Mouse (Mus musculus): ENCODE measurements around the gene Asb11. TPM values are rescaled to one million over a fixed set of nuclear protein-coding genes. Genes with fewer than 3 reads are reported as not detected.

Asb11 gene
- polyA plus RNA-seq, 1 experiment = not detected

DNA sequence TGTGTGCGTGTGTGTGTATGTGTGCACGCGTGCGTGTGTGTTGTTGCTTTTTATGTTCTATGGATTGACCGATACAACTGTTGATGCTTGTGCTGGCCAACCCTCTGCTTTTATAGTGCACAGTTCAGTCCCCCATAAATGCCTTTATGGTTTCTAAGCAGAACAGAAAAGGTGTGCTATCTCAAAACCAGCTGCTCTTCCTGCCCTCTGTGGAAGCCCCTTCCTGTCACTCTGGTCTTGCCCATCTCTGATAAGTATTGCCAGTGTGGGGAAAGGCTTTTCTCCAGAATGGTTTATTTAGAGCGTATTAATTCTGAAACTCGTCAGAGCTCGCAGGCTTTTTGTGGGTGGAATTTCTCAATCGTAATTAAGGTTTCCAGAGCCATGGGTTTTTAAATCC lies 4.1 kb upstream of the Asb11 start:
- no peak overlapping the region for H3K27ac ChIP-seq (ENCODE audit: insufficient read depth, low read length)
- H3K36me3 ChIP-seq (ENCODE audit: control insufficient read depth, insufficient read depth, low read length, poor library complexity, severe bottlenecking) = peaks cover 2% of the 10 kb centered on the region; the same call in 1 of the 2 replicates
- no peak for TF ChIP-seq POLR2A (IDR thresholded peaks at IDR 0.05; ENCODE audit: insufficient read depth, low read length)
- TF ChIP-seq CTCF (IDR thresholded peaks at IDR 0.05; ENCODE audit: low read depth, low read length) = no peak
- TF ChIP-seq EP300 (IDR thresholded peaks at IDR 0.05; ENCODE audit: insufficient read depth, low read depth, low read length) = no peak

DNA sequence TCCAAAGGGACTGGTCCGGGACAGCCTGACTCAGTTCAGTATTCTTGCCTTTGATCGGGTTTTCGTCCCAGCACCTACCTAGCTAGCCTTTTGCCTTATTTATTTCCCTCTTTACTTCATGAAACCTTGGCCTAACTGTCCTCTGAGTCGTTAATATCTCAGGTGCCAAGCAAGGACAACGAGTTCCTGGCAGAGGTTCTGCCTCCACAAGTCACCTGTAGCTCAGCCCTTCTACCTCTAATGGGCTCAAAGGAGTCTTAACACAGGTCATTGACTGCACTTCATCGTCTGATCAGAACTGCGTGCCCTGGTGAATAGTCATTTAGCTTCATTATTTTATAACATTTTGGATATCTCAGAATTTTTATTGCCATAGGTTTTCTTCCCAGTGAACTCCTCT lies 2.7 kb downstream of the Asb11 start:
- H3K4me1 ChIP-seq (ENCODE audit: control insufficient read depth, insufficient read depth, low read length) = no peaks in the 10 kb centered on the region
- H3K27ac ChIP-seq (ENCODE audit: insufficient read depth, low read length) = no peak overlapping the region
- no peaks in the 10 kb centered on the region for H3K27me3 ChIP-seq (ENCODE audit: control insufficient read depth, insufficient read depth, low read length, poor library complexity, severe bottlenecking)
- H3K9me3 ChIP-seq (replicated peaks; ENCODE audit: control insufficient read depth, insufficient read depth, low read length, poor library complexity, severe bottlenecking) = no peaks in the 10 kb centered on the region
- H3K4me3 ChIP-seq (ENCODE audit: low read depth, low read length) = no peak overlapping the region
- no peaks in the 10 kb centered on the region for H3K36me3 ChIP-seq (ENCODE audit: control insufficient read depth, insufficient read depth, low read length, poor library complexity, severe bottlenecking)
- H3K9ac ChIP-seq (ENCODE audit: low read depth, poor library complexity, severe bottlenecking) = no peak overlapping the region
- no peak for TF ChIP-seq EP300 (IDR thresholded peaks at IDR 0.05; ENCODE audit: insufficient read depth, low read depth, low read length)
- TF ChIP-seq CTCF (IDR thresholded peaks at IDR 0.05; ENCODE audit: low read depth, low read length) = no peak
- no peak for TF ChIP-seq POLR2A (IDR thresholded peaks at IDR 0.05; ENCODE audit: insufficient read depth, low read length)

More for the DNA sequence above, 4.1 kb upstream of the Asb11 start:
- no peak overlapping the region for H3K9ac ChIP-seq (ENCODE audit: low read depth, poor library complexity, severe bottlenecking)
- no peak overlapping the region for H3K4me3 ChIP-seq (ENCODE audit: low read depth, low read length)
- no peaks in the 10 kb centered on the region for H3K9me3 ChIP-seq (replicated peaks; ENCODE audit: control insufficient read depth, insufficient read depth, low read length, poor library complexity, severe bottlenecking)
- no peaks in the 10 kb centered on the region for H3K4me1 ChIP-seq (ENCODE audit: control insufficient read depth, insufficient read depth, low read length)
- no peaks in the 10 kb centered on the region for H3K27me3 ChIP-seq (ENCODE audit: control insufficient read depth, insufficient read depth, low read length, poor library complexity, severe bottlenecking)

- Histone ChIP-seq H3K9ac (ENCODE audit: low read depth, poor library complexity, severe bottlenecking) (no peak overlapping the region), H3K27ac (ENCODE audit: insufficient read depth, low read length) (no peak overlapping the region), H3K4me3 (ENCODE audit: low read depth, low read length) (no peak overlapping the region), H3K27me3 (ENCODE audit: control insufficient read depth, insufficient read depth, low read length, poor library complexity, severe bottlenecking) (no peaks in the 10 kb centered on the region), H3K9me3 (replicated peaks; ENCODE audit: control insufficient read depth, insufficient read depth, low read length, poor library complexity, severe bottlenecking) (no peaks in the 10 kb centered on the region), H3K4me1 (ENCODE audit: control insufficient read depth, insufficient read depth, low read length) (no peaks in the 10 kb centered on the region), H3K36me3 (ENCODE audit: control insufficient read depth, insufficient read depth, low read length, poor library complexity, severe bottlenecking) (no peaks in the 10 kb centered on the region)
- TF ChIP-seq CTCF (IDR thresholded peaks at IDR 0.05; ENCODE audit: low read depth, low read length) (no peak), POLR2A (IDR thresholded peaks at IDR 0.05; ENCODE audit: insufficient read depth, low read length) (no peak), EP300 (IDR thresholded peaks at IDR 0.05; ENCODE audit: insufficient read depth, low read depth, low read length) (no peak)
Measured at GRCm38 (mm10) chrX:164440140-164440539, 3.3 kb downstream of the Asb11 start.

GRCm38 (mm10) chrX:164440703-164441102 lies 3.9 kb downstream of the Asb11 start:
- no peak overlapping the region for H3K9ac ChIP-seq (ENCODE audit: low read depth, poor library complexity, severe bottlenecking)
- H3K27me3 ChIP-seq (ENCODE audit: control insufficient read depth, insufficient read depth, low read length, poor library complexity, severe bottlenecking) = no peaks in the 10 kb centered on the region
- H3K9me3 ChIP-seq (replicated peaks; ENCODE audit: control insufficient read depth, insufficient read depth, low read length, poor library complexity, severe bottlenecking) = no peaks in the 10 kb centered on the region
- H3K4me1 ChIP-seq (ENCODE audit: control insufficient read depth, insufficient read depth, low read length) = no peaks in the 10 kb centered on the region
- H3K27ac ChIP-seq (ENCODE audit: insufficient read depth, low read length) = no peak overlapping the region
- H3K36me3 ChIP-seq (ENCODE audit: control insufficient read depth, insufficient read depth, low read length, poor library complexity, severe bottlenecking) = no peaks in the 10 kb centered on the region
- TF ChIP-seq EP300 (IDR thresholded peaks at IDR 0.05; ENCODE audit: insufficient read depth, low read depth, low read length) (no peak), POLR2A (IDR thresholded peaks at IDR 0.05; ENCODE audit: insufficient read depth, low read length) (no peak), CTCF (IDR thresholded peaks at IDR 0.05; ENCODE audit: low read depth, low read length) (no peak)
- H3K4me3 ChIP-seq (ENCODE audit: low read depth, low read length) = no peak overlapping the region

GRCm38 (mm10) chrX:164441306-164441705 lies 4.5 kb downstream of the Asb11 start:
- no peaks in the 10 kb centered on the region for H3K27me3 ChIP-seq (ENCODE audit: control insufficient read depth, insufficient read depth, low read length, poor library complexity, severe bottlenecking)

GRCm38 (mm10) chrX:164445601-164446000 lies 8.8 kb downstream of the Asb11 start:
- Histone ChIP-seq H3K27ac (ENCODE audit: insufficient read depth, low read length) (no peak overlapping the region), H3K9me3 (replicated peaks; ENCODE audit: control insufficient read depth, insufficient read depth, low read length, poor library complexity, severe bottlenecking) (no peaks in the 10 kb centered on the region), H3K9ac (ENCODE audit: low read depth, poor library complexity, severe bottlenecking) (no peak overlapping the region), H3K4me1 (ENCODE audit: control insufficient read depth, insufficient read depth, low read length) (no peaks in the 10 kb centered on the region), H3K4me3 (ENCODE audit: low read depth, low read length) (no peak overlapping the region), H3K27me3 (ENCODE audit: control insufficient read depth, insufficient read depth, low read length, poor library complexity, severe bottlenecking) (no peaks in the 10 kb centered on the region), H3K36me3 (ENCODE audit: control insufficient read depth, insufficient read depth, low read length, poor library complexity, severe bottlenecking) (no peaks in the 10 kb centered on the region)
- TF ChIP-seq CTCF (IDR thresholded peaks at IDR 0.05; ENCODE audit: low read depth, low read length) = no peak
- TF ChIP-seq POLR2A (IDR thresholded peaks at IDR 0.05; ENCODE audit: insufficient read depth, low read length) = no peak
- no peak for TF ChIP-seq EP300 (IDR thresholded peaks at IDR 0.05; ENCODE audit: insufficient read depth, low read depth, low read length)

More at GRCm38 (mm10) chrX:164441306-164441705, 4.5 kb downstream of the Asb11 start:
- TF ChIP-seq EP300 (IDR thresholded peaks at IDR 0.05; ENCODE audit: insufficient read depth, low read depth, low read length) (no peak), CTCF (IDR thresholded peaks at IDR 0.05; ENCODE audit: low read depth, low read length) (no peak), POLR2A (IDR thresholded peaks at IDR 0.05; ENCODE audit: insufficient read depth, low read length) (no peak)
- no peak overlapping the region for H3K27ac ChIP-seq (ENCODE audit: insufficient read depth, low read length)
- H3K4me3 ChIP-seq (ENCODE audit: low read depth, low read length) = no peak overlapping the region
- H3K9me3 ChIP-seq (replicated peaks; ENCODE audit: control insufficient read depth, insufficient read depth, low read length, poor library complexity, severe bottlenecking) = no peaks in the 10 kb centered on the region
- H3K9ac ChIP-seq (ENCODE audit: low read depth, poor library complexity, severe bottlenecking) = no peak overlapping the region
- H3K36me3 ChIP-seq (ENCODE audit: control insufficient read depth, insufficient read depth, low read length, poor library complexity, severe bottlenecking) = no peaks in the 10 kb centered on the region
- no peaks in the 10 kb centered on the region for H3K4me1 ChIP-seq (ENCODE audit: control insufficient read depth, insufficient read depth, low read length)
